Mouse (Mus musculus): ENCODE measurements around the gene Ikzf4.
"Not testable (repeated sequence)": the region's sequence is repeated elsewhere in the genome, so short reads cannot be mapped to it uniquely, and the experiment has no call there.

The Ikzf4 gene

GRCm38 (mm10) chr10:128640891-128641290 is 4.9 kb downstream of the Ikzf4 start:
- DNase-seq (ENCODE audit: extremely low spot score) = no peak

GRCm38 (mm10) chr10:128639999-128640398 is 5.8 kb downstream of the Ikzf4 start:
- DNase-seq (ENCODE audit: extremely low spot score) = no peak

- peak; percentile 50 for DNase-seq (ENCODE audit: extremely low spot score)
Observed at GRCm38 (mm10) chr10:128637011-128637410, 8.8 kb downstream of the Ikzf4 start.

GRCm38 (mm10) chr10:128636561-128636960 is 9.2 kb downstream of the Ikzf4 start:
- no peak for DNase-seq (ENCODE audit: extremely low spot score)

GRCm38 (mm10) chr10:128635697-128636096 is 10.1 kb downstream of the Ikzf4 start:
- no peak for DNase-seq (ENCODE audit: extremely low spot score)

- DNase-seq (ENCODE audit: extremely low spot score) = no peak
Observed at GRCm38 (mm10) chr10:128631571-128631970, 14.2 kb downstream of the Ikzf4 start.

- DNase-seq (ENCODE audit: extremely low spot score) = not testable (repeated sequence)
Observed at GRCm38 (mm10) chr10:128630306-128630705, 15.5 kb downstream of the Ikzf4 start.

GRCm38 (mm10) chr10:128629746-128630145 is 16.0 kb downstream of the Ikzf4 start:
- no peak for DNase-seq (ENCODE audit: extremely low spot score)

GRCm38 (mm10) chr10:128627398-128628317 is 18.1 kb downstream of the Ikzf4 start:
- DNase-seq (ENCODE audit: extremely low spot score) = no peak

GRCm38 (mm10) chr10:128626311-128627310 is 19.2 kb downstream of the Ikzf4 start, which contains the start of gene Rps26:
Rps26 (minus strand) TSS chr10:128626747.
- peak; percentile 91 for DNase-seq (ENCODE audit: extremely low spot score)

- no peak for DNase-seq (ENCODE audit: extremely low spot score)
Observed at GRCm38 (mm10) chr10:128625287-128625894, 20.4 kb downstream of the Ikzf4 start.

GRCm38 (mm10) chr10:128623106-128623613 is 22.6 kb downstream of the Ikzf4 start:
- DNase-seq (ENCODE audit: extremely low spot score) = not testable (repeated sequence)

- DNase-seq (ENCODE audit: extremely low spot score) = no peak
Observed at GRCm38 (mm10) chr10:128622702-128623101, 23.1 kb downstream of the Ikzf4 start.

- DNase-seq (ENCODE audit: extremely low spot score) = no peak
Observed at GRCm38 (mm10) chr10:128621986-128622520, 23.7 kb downstream of the Ikzf4 start.

GRCm38 (mm10) chr10:128620241-128620640 is 25.6 kb downstream of the Ikzf4 start:
- no peak for DNase-seq (ENCODE audit: extremely low spot score)

- DNase-seq (ENCODE audit: extremely low spot score) = not testable (repeated sequence)
Observed at GRCm38 (mm10) chr10:128619148-128619547, 26.6 kb downstream of the Ikzf4 start.

- DNase-seq (ENCODE audit: extremely low spot score) = no peak
Observed at GRCm38 (mm10) chr10:128618570-128618969, 27.2 kb downstream of the Ikzf4 start.

GRCm38 (mm10) chr10:128615798-128616448 is 29.9 kb downstream of the Ikzf4 start:
- DNase-seq (ENCODE audit: extremely low spot score) = not testable (repeated sequence)

GRCm38 (mm10) chr10:128614934-128615333 is 30.9 kb downstream of the Ikzf4 start:
- DNase-seq (ENCODE audit: extremely low spot score) = no peak

GRCm38 (mm10) chr10:128613820-128614219 is 32.0 kb downstream of the Ikzf4 start:
- DNase-seq (ENCODE audit: extremely low spot score) = not testable (repeated sequence)

- no peak for DNase-seq (ENCODE audit: extremely low spot score)
Observed at GRCm38 (mm10) chr10:128613154-128613440, 32.7 kb downstream of the Ikzf4 start.
